Mouse (Mus musculus) hindbrain, embryonic 14.5 days (tissue): ENCODE measurements around the gene Glrx5. TPM values are rescaled to one million over a fixed set of nuclear protein-coding genes. Genes with fewer than 3 reads are reported as not detected.

Experiments used
- ATAC-seq: fragments of 200-750 bp; cut with Nextera tagmentation; 2 replicates; pipeline ENCODE4 v1.8.0; 2017; ENCODE audit warnings: moderate number of reproducible peaks, mild to moderate bottlenecking, moderate TSS enrichment, moderate library complexity; ENCODE audit not compliant: low FRiP score
- DNase-seq: peaks from one replicate; pipeline ENCODE4 v3.0.0-alpha.2; 2015; ENCODE audit warnings: low spot score
- H3K27ac ChIP-seq: fragments of 300-500 bp; sonication (generic); 2 replicates; pipeline ENCODE4 v1.5.1; 2014; ENCODE audit warnings: mild to moderate bottlenecking, moderate library complexity
- H3K27me3 ChIP-seq: fragments of 300-500 bp; sonication (generic); 2 replicates; pipeline ENCODE4 v1.6.1; 2014; ENCODE audit warnings: mild to moderate bottlenecking, low read length, mixed read lengths; ENCODE audit not compliant: control insufficient read depth, insufficient read depth
- H3K36me3 ChIP-seq: fragments of 300-500 bp; sonication (generic); replicated peaks from 2 replicates; pipeline ENCODE4 v1.6.1; 2014; ENCODE audit not compliant: control insufficient read depth, insufficient read depth
- H3K4me1 ChIP-seq: fragments of 300-500 bp; sonication (generic); replicated peaks from 2 replicates; pipeline ENCODE4 v1.6.1; 2014; ENCODE audit warnings: antibody characterized with exemption, low read length, mixed read lengths; ENCODE audit not compliant: control insufficient read depth, insufficient read depth
- H3K4me2 ChIP-seq: fragments of 300-500 bp; sonication (generic); replicated peaks from 2 replicates; pipeline ENCODE4 v1.6.1; 2014; ENCODE audit warnings: mild to moderate bottlenecking, moderate library complexity
- H3K4me3 ChIP-seq: fragments of 300-500 bp; sonication (generic); replicated peaks from 2 replicates; pipeline ENCODE4 v1.5.1; 2014; ENCODE audit warnings: mild to moderate bottlenecking, low read length
- H3K9ac ChIP-seq: fragments of 300-500 bp; sonication (generic); 2 replicates; pipeline ENCODE4 v1.6.1; 2014
- H3K9me3 ChIP-seq: fragments of 300-500 bp; sonication (generic); 2 replicates; pipeline ENCODE4 v1.6.1; 2016; ENCODE audit warnings: low read length; ENCODE audit not compliant: control insufficient read depth
- WGBS: fragments of 180-500 bp; shearing (Covaris S2); extraction: QIAGEN DNeasy Blood & Tissue Kit; methylation state at CpG from one replicate; pipeline ENCODE4 v1.1.7; 2014; 5-methylcytosine and 5-hydroxymethylcytosine counted together
- polyA plus RNA-seq: library from polyadenylated mRNA; unstranded; fragments of >200 nt; fragmentation: Nextera tagmentation; extraction: Ambion mirVana; gene quantifications from 2 replicates; pipeline ENCODE4 v1.2.1, GENCODE M21; 2014

Gene Glrx5
- polyA plus RNA-seq, 1 experiment from 2014 or later, result 189 TPM

- H3K36me3 ChIP-seq, result no peaks in the 10 kb centered on the region
- WGBS, result 51% methylated on average over 7 of the region's 7 CpGs
- no peak for DNase-seq
Measured at GRCm38 (mm10) chr12:105075496-105075895, 43.0 kb downstream of the Glrx5 start.

GRCm38 (mm10) chr12:105076511-105076910 is 44.0 kb downstream of the Glrx5 start:
- Histone ChIP-seq H3K27me3 (no peaks in the 10 kb centered on the region), H3K27ac (peak overlapping the region; percentile 67), H3K4me2 (no peak overlapping the region), H3K36me3 (no peaks in the 10 kb centered on the region), H3K9me3 (no peaks in the 10 kb centered on the region), H3K4me1 (peaks cover 14% of the 10 kb centered on the region), H3K9ac (no peak overlapping the region), H3K4me3 (no peak overlapping the region)
- ATAC-seq, result no peak
- 77% methylated on average over 3 of the region's 3 CpGs for WGBS
- no peak for DNase-seq

More at GRCm38 (mm10) chr12:105075496-105075895, 43.0 kb downstream of the Glrx5 start:
- H3K4me1 ChIP-seq, result peaks cover 14% of the 10 kb centered on the region
- H3K4me2 ChIP-seq, result no peak overlapping the region
- H3K27me3 ChIP-seq, result no peaks in the 10 kb centered on the region
- no peaks in the 10 kb centered on the region for H3K9me3 ChIP-seq
- no peak overlapping the region for H3K9ac ChIP-seq
- H3K27ac ChIP-seq, result peak overlapping the region; percentile 67; the same call in 1 of the 2 replicates
- ATAC-seq, result no peak
- H3K4me3 ChIP-seq, result no peak overlapping the region

GRCm38 (mm10) chr12:105077232-105077631 is 44.7 kb downstream of the Glrx5 start:
- Histone ChIP-seq H3K4me2 (no peak overlapping the region), H3K4me3 (no peak overlapping the region), H3K9me3 (no peaks in the 10 kb centered on the region), H3K27ac (no peak overlapping the region), H3K4me1 (peaks cover 14% of the 10 kb centered on the region), H3K9ac (no peak overlapping the region), H3K36me3 (no peaks in the 10 kb centered on the region), H3K27me3 (no peaks in the 10 kb centered on the region)
- no peak for DNase-seq
- WGBS, result 95% methylated on average over 2 of the region's 2 CpGs
- ATAC-seq, result no peak

GRCm38 (mm10) chr12:105084171-105084570 is 51.7 kb downstream of the Glrx5 start:
- DNase-seq (no peak), ATAC-seq (no peak)
- Histone ChIP-seq H3K4me3 (no peak overlapping the region), H3K27me3 (no peaks in the 10 kb centered on the region), H3K4me2 (no peak overlapping the region), H3K4me1 (no peaks in the 10 kb centered on the region), H3K27ac (no peak overlapping the region), H3K9me3 (no peaks in the 10 kb centered on the region), H3K9ac (no peak overlapping the region), H3K36me3 (no peaks in the 10 kb centered on the region)
- WGBS, result 70% methylated on average over 5 of the region's 5 CpGs

GRCm38 (mm10) chr12:105084816-105085215 is 52.3 kb downstream of the Glrx5 start:
- Histone ChIP-seq H3K4me2 (no peak overlapping the region), H3K9me3 (no peaks in the 10 kb centered on the region), H3K9ac (no peak overlapping the region), H3K4me3 (no peak overlapping the region), H3K27ac (no peak overlapping the region), H3K4me1 (no peaks in the 10 kb centered on the region), H3K36me3 (no peaks in the 10 kb centered on the region), H3K27me3 (no peaks in the 10 kb centered on the region)
- WGBS, result 78% methylated on average over 6 of the region's 6 CpGs
- no peak for DNase-seq
- no peak for ATAC-seq

- Histone ChIP-seq H3K36me3 (no peaks in the 10 kb centered on the region), H3K9me3 (no peaks in the 10 kb centered on the region), H3K4me2 (no peak overlapping the region), H3K9ac (no peak overlapping the region), H3K27me3 (no peaks in the 10 kb centered on the region), H3K4me3 (no peak overlapping the region), H3K4me1 (no peaks in the 10 kb centered on the region), H3K27ac (no peak overlapping the region)
- 85% methylated on average over 12 of the region's 12 CpGs for WGBS
- no peak for ATAC-seq
- DNase-seq, result no peak
Measured at GRCm38 (mm10) chr12:105085296-105085695, 52.8 kb downstream of the Glrx5 start.

- no peak for ATAC-seq
- no peak overlapping the region for H3K9ac ChIP-seq
- no peak overlapping the region for H3K4me3 ChIP-seq
- H3K9me3 ChIP-seq, result no peaks in the 10 kb centered on the region
- WGBS, result 96% methylated on average over 6 of the region's 6 CpGs
- no peak for DNase-seq
- H3K36me3 ChIP-seq, result no peaks in the 10 kb centered on the region
- H3K4me2 ChIP-seq, result no peak overlapping the region
- H3K27ac ChIP-seq, result no peak overlapping the region
- no peaks in the 10 kb centered on the region for H3K27me3 ChIP-seq
- no peaks in the 10 kb centered on the region for H3K4me1 ChIP-seq
Measured at GRCm38 (mm10) chr12:105086781-105087180, 54.3 kb downstream of the Glrx5 start.

- H3K27ac ChIP-seq, result no peak overlapping the region
- H3K27me3 ChIP-seq, result no peaks in the 10 kb centered on the region
- H3K4me3 ChIP-seq, result no peak overlapping the region
- no peak overlapping the region for H3K9ac ChIP-seq
- no peak for ATAC-seq
- DNase-seq, result no peak
- peaks cover 3% of the 10 kb centered on the region; the same call in 1 of the 2 replicates for H3K4me1 ChIP-seq
- 74% methylated on average over 3 of the region's 3 CpGs for WGBS
- no peaks in the 10 kb centered on the region for H3K36me3 ChIP-seq
- no peak overlapping the region for H3K4me2 ChIP-seq
- H3K9me3 ChIP-seq, result no peaks in the 10 kb centered on the region
Measured at GRCm38 (mm10) chr12:105087353-105087752, 54.9 kb downstream of the Glrx5 start.

- Histone ChIP-seq H3K4me3 (no peak overlapping the region), H3K27me3 (no peaks in the 10 kb centered on the region), H3K4me1 (peaks cover 19% of the 10 kb centered on the region), H3K4me2 (no peak overlapping the region), H3K9me3 (no peaks in the 10 kb centered on the region), H3K9ac (no peak overlapping the region), H3K36me3 (no peaks in the 10 kb centered on the region), H3K27ac (no peak overlapping the region)
- no peak for ATAC-seq
- WGBS, result 31% methylated on average over 5 of the region's 5 CpGs
- DNase-seq, result no peak
Measured at GRCm38 (mm10) chr12:105089231-105089630, 56.7 kb downstream of the Glrx5 start.

- DNase-seq (no peak), ATAC-seq (no peak)
- Histone ChIP-seq H3K4me2 (no peak overlapping the region), H3K4me3 (no peak overlapping the region), H3K36me3 (no peaks in the 10 kb centered on the region), H3K9ac (no peak overlapping the region), H3K27me3 (no peaks in the 10 kb centered on the region), H3K9me3 (no peaks in the 10 kb centered on the region), H3K27ac (no peak overlapping the region), H3K4me1 (peaks cover 19% of the 10 kb centered on the region)
- 91% methylated on average over 6 of the region's 6 CpGs for WGBS
Measured at GRCm38 (mm10) chr12:105091604-105092003, 59.1 kb downstream of the Glrx5 start.
